Mouse (Mus musculus) ES-CJ7 (cell line): ENCODE data around the gene Psg18.
"Not testable (repeated sequence)": the region's sequence is repeated elsewhere in the genome, so short reads cannot be mapped to it uniquely, and the experiment has no call there.

Experiments
- DNase-seq: peaks from one replicate; pipeline ENCODE4 v3.0.0; 2011; ENCODE audit warnings: low read depth, low spot score

Gene Psg18

DNA sequence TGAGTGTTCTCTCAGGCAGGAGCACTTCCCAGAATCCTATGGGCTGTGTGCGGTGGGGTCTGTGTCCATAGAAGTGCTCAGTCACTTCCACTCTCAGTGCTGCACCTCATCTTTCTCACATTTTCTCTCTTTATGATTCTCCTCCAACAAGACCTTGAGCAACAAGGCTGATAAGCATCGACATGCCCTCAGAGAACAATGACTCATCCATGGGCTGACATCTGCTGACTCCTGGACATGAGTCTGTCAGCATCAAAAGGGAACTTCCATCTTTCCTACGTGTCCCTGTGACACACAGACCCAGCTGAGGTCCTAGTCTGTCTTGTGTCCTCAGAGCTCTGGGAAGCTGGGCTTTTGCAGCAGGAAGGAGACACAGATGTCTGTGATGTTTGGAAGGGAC is at the start of gene Psg18:
Psg18 (minus strand) TSS at position 101 of the 400 bp plus-strand sequence.
- not testable (repeated sequence) for DNase-seq

DNA sequence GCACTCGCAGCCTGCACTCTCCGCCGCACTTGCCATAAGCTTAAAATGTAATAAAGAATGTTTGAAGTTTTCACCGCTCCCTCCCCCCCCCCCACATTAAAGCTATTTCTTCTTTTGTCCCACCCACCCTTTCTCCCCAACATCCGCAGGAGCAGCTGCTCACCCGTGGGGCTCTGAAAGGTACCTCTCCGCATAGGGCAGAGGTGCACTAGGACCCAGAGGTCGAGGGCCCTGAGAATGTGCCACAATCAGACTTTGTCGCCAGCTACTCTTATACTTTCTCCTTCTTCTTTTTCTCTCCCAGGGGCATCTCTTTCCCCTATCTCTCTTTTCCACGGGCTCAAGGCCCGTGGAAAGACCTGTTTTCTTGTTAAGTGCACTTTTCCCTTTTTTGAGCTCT is 48.6 kb upstream of the Psg18 start:
- DNase-seq: no peak

DNA sequence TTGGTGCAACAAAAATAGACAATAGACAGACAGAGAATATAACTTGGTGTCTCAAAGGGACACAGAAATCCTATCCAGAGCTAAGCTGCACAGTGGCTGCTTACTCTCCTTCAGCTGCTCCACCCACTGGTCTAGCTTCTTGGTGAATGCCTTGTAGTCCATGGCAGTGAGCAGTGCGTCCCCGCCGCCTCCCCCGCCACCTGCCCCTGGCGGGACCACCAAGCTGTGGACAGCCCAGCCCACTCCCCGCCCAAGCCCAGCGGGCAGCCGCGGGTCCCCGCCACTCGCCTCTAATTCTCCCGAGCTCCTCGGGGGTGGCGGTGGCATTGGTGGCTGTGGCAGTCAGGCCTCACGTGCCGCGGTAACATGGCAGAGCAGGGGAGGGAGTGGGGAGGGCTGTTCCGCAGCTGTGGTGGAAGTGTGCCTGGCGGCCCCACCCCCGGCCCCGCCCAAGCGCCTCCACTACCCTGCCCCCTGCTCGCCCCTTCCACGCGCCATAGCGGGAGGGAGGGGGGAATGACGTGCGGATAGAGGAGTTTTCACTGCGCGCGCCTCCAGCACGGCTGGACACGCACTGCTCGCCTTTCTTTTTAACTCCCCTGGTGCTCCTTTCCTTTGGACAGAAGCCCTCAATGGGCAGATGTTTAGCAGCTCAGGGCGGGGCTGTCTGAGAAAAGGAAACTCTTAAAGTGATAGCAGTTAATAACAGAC is 47.9 kb upstream of the Psg18 start:
- DNase-seq: no peak

DNA sequence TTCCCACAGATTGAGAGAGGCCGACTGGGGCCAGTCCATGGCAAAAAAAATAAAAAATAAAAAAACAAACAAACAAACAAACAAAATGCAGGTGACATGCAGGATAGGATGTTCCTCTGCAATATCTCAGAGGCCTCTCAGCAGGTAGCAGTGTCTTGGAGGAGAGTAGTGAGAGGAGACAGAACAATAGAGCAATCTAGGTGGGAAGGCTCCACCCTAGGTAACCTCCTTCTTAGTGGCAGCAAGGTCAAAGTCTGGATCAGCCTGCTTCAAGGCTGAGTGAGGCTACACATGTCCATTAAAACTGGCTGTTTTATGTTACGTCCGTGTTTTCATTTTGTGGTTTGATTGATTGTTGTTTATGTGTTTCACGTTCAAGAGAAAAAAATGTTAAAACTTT is 36.7 kb upstream of the Psg18 start:
- not testable (repeated sequence) for DNase-seq

DNA sequence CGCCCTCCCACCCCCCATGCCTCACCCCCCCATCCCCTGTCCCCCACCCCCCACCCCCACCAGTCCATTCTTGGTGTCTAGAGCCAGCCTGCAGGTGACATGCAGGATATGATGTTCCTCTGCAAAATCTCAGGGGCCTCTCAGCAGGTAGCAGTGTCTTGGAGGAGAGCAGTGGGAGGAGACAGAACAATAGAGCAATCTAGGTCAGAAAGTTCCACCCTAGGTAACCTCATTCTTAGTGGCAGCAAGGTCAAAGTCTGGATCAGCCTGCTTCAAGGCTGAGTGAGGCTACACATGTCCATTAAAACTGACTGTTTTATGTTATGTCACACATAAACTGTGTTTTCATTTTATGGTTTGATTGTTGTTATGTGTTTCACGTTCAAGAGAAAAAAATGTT is 23.5 kb upstream of the Psg18 start:
- DNase-seq: peak; percentile 84

DNA sequence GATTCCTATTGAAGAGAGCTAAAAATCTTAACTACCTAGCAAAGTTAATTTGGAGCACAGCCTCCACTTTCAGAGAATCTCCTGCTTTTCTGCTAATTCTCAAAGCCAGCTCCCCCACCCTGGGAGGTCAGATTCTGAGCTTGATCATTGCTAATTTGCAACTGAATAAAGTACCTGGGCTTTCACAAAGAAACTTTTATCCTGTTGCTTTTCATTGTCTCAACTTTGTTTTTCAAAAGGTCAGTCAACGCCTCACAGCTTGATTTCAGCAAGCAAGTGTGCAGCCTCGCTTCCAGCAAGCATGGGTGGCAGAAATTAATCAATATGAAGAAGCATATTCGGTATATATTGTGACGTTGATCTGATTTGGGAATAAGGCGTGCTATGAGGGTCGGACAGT is 19.4 kb downstream of the Psg18 start:
- peak; percentile 65 for DNase-seq
